Mouse (Mus musculus) thymus, postnatal 0 days (tissue): ENCODE measurements around the gene Csn1s2b. TPM values are rescaled to one million over a fixed set of nuclear protein-coding genes. Genes with fewer than 3 reads are reported as not detected.
"Not testable (repeated sequence)": the region's sequence is repeated elsewhere in the genome, so short reads cannot be mapped to it uniquely, and the experiment has no call there.

ENCODE experiments used
- DNase-seq: peaks from one replicate; pipeline ENCODE4 v3.0.0-alpha.2; 2015; ENCODE audit warnings: low spot score
- polyA plus RNA-seq: library from polyadenylated mRNA; unstranded; fragments of >200 nt; fragmentation: Nextera tagmentation; extraction: Ambion mirVana; gene quantifications from 2 replicates; pipeline ENCODE4 v1.2.1, GENCODE M21; 2015

Gene Csn1s2b
- 0.22 TPM in 1 of 2 replicates, not detected in the other for polyA plus RNA-seq

DNA sequence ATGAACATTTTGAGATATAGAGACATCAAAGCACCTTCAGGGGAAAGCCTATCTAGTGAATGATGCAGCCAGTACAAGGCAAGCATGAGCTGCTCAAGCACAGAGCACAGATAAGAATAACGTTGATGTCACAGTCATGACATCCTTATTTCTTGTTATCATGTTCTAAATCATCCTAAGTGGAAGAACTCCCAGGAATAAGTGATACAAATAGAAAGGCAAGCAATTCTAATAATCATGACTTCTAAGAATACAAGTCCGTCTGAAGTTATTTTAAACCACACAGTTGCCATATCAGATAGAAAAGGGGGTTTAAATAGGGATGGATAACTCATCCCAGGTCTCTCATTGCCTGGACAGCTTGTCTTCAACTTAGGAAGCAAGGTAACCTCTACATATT, at the start of gene Csn1s2b:
TSS of gene Csn1s2b (plus strand) at position 301 of the 400 bp plus-strand sequence.
- no peak for DNase-seq

DNA sequence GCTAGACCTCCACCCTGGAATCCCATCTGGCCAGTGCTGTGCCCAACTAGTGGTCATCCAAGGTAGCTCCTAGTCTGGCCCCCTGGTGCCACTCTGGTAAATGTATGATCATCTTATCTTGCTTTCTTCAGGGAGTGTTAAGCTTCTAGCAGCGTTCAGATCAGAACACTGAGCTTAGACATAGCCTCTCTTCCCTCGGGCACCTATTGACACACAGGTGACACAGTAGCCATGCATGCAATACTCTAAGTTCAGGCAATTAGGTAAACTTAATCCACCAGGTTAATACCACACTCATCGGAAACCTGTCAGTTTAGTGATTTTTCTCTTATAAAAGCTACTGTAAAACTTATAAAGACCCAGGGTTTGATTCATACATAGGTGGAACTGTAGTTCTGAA, 43.3 kb upstream of the Csn1s2b start:
- no peak for DNase-seq

DNA sequence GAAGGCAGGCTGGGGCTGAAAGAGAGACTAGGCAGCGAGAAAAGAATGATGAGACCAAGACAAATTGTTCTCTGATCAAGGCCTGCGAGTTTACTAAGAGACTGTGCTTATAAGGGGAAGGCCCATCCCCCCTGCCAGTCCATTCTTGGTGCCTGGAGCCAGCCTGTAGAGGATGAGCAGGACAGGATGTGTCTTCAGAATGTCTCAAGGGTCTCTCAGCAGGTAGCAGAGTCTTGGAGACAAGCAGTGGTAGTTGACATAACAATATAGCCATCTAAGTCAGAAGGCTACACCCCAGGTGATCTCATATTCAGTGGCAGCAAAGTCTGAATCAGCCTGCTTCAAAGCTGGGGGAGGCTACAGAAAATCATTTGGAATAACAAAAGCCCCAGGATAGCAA, 35.7 kb upstream of the Csn1s2b start:
- not testable (repeated sequence) for DNase-seq

DNA sequence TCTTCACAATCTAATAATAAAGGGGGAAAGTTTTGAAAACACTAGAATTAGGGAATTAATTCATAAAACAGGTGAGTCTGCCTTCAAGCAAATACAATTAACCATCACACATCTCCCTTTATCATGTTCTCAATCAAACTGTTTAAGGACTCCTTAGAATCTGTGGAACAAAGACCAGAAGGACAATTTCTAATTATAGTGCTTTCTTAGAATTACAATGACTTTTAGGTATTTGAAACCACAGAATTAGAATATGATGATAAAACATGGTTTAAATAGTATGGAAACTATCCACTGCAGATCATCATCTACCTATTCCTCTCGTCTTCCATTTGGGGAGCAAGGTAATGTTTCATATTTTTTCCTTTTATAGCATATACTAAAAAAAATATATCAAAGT, 33.6 kb upstream of the Csn1s2b start, which contains the start of gene Csn1s2a:
TSS of gene Csn1s2a (plus strand) at position 301 of the 400 bp plus-strand sequence.
- no peak for DNase-seq

DNA sequence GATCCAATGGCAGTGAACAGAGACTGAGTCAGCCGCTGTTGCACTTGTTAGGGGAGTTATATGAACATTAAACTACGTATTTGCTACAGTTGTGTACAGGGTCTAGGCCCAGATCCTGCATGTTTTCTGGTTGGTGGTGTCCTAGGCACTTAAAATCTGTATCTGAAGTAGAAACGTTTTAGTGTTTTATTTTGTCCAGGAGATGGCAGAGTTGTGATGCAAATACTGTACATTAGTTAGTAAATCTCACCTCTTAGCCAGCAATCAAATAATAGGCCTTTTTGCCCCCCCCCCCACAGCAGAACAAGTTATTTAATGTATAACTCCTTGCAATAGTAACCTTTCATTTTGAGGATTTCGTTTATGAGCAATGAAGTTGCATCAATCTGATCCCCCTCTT, 25.2 kb upstream of the Csn1s2b start:
- DNase-seq: no peak

DNA sequence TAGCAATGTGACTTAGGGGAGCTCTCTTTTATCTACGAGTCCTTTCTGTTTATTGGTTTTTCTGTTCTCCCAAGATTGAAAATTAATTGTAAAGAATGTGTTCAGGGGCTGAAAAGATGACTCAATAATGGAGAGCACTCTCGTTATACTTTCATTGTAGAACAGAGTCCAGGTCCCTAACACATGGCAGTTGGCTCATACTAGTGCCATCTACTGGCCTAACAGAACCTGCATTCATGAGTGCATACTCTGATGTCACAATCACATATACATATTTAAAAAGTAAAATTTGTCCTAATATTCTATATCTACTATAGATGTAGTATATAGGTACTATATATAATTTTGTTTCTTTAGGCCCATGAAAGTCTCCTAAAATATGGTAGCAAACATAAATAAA, 1.4 kb downstream of the Csn1s2b start:
- no peak for DNase-seq

DNA sequence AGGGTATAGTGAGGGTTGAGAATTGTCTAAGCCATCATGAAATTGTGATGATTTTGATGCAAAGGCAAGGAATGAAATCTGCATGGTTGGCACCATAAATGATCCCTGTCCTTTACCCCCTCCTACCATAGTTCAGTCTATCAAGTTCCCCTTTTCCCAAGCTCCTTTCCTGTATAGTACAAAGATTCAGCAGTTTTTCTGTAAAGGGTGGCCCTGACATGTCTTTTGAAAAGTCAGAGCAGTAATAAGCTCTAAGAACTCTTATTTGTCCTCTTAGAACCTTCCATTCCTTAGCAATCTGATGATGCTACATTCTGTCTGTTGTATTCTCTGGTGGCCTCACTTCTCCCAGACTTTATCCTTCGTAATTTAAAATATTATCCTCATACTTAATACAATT, 17.5 kb downstream of the Csn1s2b start, which contains the start of gene Prr27:
TSS of gene Prr27 (plus strand) at position 301 of the 400 bp plus-strand sequence.
- no peak for DNase-seq

DNA sequence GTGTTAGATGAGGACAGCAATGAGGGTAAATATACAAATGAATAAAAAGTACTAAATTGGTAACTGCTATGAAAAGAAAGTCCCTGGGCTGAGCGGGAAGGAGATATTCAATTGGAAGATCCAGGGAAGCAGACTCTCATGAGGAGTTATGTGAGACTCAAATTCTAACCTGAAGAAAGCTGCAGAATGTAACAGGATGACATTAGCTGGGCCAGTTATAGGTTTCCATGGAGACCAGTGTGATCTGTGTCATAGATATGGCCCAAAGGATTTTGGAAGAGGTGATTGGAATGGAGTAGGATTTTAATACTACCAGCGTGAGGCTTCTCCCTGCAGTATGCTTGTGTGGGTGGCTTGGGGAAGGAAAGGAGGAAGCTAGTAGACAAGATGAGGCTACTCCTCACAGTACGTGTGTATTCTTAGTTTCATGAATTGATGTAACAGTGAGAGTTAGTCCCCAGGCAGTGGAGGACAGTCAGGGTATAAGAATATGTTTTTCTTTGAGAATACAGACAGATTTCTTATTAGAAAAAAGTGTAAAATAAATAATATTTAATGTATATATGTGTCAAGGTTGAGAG, 47.3 kb downstream of the Csn1s2b start:
- no peak for DNase-seq

DNA sequence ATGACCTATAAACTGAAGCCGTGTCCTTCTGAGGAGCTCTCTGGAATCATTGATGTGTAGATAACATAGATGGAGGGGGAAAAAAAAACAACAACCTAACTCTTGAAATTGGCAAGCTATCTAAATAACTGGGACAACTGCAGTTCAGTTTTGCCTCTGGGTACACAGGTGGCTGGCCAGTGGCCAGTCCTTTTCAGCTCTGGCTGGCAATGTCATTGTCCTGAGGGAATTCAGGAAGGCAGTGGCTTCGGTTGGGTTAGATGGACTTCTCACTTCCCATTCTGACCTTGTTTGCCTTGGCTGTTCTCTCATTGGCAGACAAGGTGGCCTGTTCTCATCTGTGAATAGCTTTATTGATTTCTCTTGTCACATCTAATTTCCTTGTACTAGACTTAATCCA, 62.2 kb downstream of the Csn1s2b start:
- DNase-seq: no peak

DNA sequence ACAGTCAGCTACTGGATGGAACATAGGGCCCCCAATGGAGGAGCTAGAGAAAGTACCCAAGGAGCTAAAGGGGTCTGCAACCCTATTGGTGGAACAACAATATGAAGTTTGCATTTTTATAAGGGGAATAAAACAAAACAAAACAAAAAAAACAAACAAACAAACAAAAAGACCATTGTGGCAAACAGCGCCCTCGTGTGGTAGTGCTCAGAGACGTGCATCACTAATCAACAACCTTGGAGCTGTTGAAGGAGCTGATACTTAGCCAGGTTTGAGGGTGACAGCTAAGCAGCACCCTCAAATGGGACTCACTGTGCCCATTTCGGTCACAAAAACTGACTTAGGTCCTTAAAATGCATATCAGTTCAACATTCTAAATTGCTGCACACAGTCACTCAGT, 63.5 kb downstream of the Csn1s2b start:
- DNase-seq: no peak

Other genes with a start within 250 kb of the Csn1s2b start
- gene Sult1d1, start 239.1 kb upstream of the Csn1s2b start, polyA plus RNA-seq: 0.15 TPM in 1 of 2 replicates, not detected in the other
- 0.25 and 0.36 TPM in 2 replicates for gene Sult1e1, start 216.5 kb upstream of the Csn1s2b start, polyA plus RNA-seq
- gene Csn1s1, start 141.9 kb upstream of the Csn1s2b start, polyA plus RNA-seq: 0.13 and 0.14 TPM in 2 replicates
- 37.7 and 43.3 TPM in 2 replicates for gene Csn2, start 108.5 kb upstream of the Csn1s2b start, polyA plus RNA-seq
- gene Csn1s2a, start 33.5 kb upstream of the Csn1s2b start, polyA plus RNA-seq: 1.0 and 1.4 TPM in 2 replicates
- gene Prr27, start 17.6 kb downstream of the Csn1s2b start, polyA plus RNA-seq: not detected in 2 replicates
- 0.12 and 0.26 TPM in 2 replicates for gene Odam, start 76.9 kb downstream of the Csn1s2b start, polyA plus RNA-seq
- 0.27 and 0.39 TPM in 2 replicates for gene Csn3, start 117.5 kb downstream of the Csn1s2b start, polyA plus RNA-seq
- gene 2310003L06Rik, start 161.4 kb downstream of the Csn1s2b start, polyA plus RNA-seq: not detected in 2 replicates
- not detected in 2 replicates for gene Gm28434, start 161.4 kb downstream of the Csn1s2b start, polyA plus RNA-seq
- gene Cabs1, start 171.4 kb downstream of the Csn1s2b start, polyA plus RNA-seq: not detected in 2 replicates
- gene Smr3a, start 194.5 kb downstream of the Csn1s2b start, polyA plus RNA-seq: 0.31 TPM in 1 of 2 replicates, not detected in the other